Mouse (Mus musculus) heart, postnatal 14 days (tissue): Measurements from ENCODE around the gene Gm11042. TPM values are rescaled to one million over a fixed set of nuclear protein-coding genes. Genes with fewer than 3 reads are reported as not detected.

Experiments used
- DNase-seq, 2 experiments: peaks; one replicate each; pipeline ENCODE4 v3.0.0; 2021 to 2022
- intact Hi-C: fragments of 180-260 bp; cut with DNase I; formaldehyde crosslinking; loops from one replicate; pipeline ENCODE4 v1.15.1; 2025
- total RNA-seq, 2 experiments: library from RNA; stranded (reverse); gene quantifications; 2 replicates each; pipeline ENCODE4 v1.2.3; 2021

Gene Gm11042
- total RNA-seq, 2 experiments from 2014 or later, result not detected

DNA sequence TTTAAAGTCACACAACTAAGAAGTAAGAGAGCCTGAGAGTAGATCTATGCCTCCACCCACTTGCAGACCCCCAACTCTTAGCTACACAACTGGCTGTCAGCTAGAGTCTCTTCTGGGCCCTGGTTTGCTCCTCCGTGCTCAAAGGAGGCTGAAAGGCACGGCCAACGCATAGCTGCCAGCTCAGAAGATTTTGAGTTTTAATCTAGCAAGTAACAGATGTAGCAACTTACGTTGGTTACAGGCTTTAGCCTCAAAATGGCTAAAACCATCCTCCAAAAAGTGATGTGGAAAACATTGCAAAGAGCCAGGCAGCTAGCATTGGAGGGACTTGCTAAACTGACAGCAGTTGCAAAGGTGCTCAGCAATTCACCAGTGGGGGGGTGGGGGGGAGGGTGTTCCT, 25.2 kb downstream of the Gm11042 start:
- intact Hi-C loops, result loop anchor here (5.0 to 10.0 kb wide), 4 partner anchors 236 to 726 kb away; no protein-coding TSS in a partner anchor
- DNase-seq, result no peak

DNA sequence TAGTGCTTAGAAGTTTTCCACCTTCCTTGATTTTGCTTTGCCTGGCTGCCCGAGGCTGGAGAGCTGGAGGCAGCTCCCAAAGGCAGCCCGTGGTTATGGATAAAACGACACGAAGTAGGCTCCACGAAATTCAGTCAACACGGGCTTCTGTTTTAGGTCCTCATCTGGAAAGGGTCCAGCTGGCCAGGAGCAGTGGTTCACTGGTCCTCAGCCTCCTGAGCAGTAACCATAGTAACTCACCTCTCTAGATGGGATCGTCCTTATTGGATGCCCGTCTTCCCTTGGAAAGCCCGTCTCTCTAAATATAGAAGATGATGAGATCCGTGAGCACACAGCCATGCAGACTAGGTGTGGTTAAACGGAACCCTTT, 31.5 kb downstream of the Gm11042 start:
- intact Hi-C loops, result no loop called here
- DNase-seq, result peak in 1 of 2 experiments; percentile 1

DNA sequence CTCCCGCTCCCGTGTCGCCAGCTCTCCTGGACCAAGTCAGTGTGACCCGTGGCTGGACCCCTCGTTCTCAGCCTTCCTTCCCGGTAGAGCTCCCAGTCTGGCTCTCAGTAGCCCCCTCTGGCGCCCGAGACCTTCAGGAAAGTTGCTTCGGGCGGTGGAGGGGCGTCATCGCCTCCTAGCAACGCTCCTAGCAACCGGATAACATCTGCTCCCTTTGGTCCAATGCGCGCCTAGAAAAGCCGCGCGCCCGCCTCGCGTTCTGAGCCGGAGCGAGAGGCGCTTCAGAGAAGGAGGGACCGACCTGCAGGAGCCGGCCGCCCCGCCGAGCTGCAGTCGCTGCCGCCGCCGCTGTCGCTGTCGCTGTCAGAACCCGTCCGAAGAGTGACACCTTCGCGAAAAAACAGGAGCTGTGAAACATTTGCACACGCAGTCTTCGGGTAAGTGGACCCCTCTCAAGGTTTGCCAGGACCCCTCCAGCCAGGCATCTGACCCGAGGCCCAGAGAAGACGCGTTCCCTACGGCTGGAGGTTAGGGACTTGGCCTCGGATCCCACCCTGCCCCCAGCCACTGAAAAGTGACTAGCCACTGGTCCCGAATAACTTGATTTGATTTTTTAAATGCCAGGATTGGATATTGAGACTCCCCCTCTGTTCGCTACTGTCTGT, 32.0 kb downstream of the Gm11042 start:
- DNase-seq, result peak; percentile 62 to 72
- intact Hi-C loops, result no loop called here

DNA sequence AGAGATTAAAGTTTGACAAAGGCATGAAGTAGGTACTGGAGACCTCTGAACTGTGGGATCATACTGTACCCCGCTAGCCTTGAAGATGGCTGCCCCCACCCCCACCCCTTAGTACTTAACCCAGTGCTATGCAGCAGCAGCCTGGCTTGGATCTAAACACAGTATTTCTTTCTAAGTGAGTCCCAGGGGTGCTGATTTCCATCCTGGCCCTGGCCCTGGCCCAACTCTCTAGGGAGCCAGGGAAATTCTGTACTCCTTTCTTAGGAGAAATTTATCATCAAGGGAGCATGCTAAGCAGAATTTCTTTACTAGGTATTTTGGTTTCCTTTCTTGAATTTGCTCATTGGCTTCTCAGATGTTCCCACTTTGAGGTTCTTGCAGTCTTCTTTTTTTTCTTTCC, 33.3 kb downstream of the Gm11042 start:
- intact Hi-C loops, result no loop called here

DNA sequence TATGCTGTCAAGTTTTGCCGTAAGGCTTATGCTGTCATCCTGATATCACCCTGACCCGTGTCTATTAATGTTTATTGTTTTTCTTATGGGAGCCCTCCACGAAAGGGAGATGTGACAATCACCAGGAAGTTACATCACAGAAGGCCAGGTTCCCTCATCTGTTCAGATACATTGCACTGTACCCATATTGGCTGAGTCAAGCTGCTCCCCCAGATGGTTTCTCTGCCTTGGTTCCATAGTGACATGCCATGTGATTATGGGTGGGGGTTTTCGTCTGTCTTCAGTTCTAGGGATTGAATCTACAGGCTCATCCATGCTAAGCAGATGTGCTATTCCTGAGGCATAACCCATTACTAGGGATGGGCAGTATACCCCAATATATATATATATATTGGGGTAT, 34.8 kb downstream of the Gm11042 start:
- intact Hi-C loops, result no loop called here
- DNase-seq, result no peak

More for the DNA sequence above, 33.3 kb downstream of the Gm11042 start:
- no peak for DNase-seq

DNA sequence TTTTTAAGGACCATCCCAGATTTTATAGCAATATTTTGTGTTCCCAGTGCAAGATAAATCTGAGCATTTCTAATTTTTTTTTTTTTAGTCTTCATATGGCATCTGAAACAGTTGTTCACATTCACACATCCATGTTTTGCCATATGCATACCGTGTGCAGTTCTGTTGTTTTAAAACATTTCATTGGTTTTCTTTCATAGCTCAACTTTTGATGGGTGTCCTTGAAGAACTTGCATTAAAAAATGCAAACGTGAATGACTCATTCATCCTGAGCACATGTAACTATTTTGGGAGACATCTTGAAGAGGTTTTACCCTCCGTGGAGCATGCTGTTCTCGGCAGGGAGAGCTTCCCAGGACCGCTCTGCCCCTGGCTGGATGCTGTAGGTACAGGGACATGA, 38.9 kb downstream of the Gm11042 start:
- intact Hi-C loops, result no loop called here
- no peak for DNase-seq

DNA sequence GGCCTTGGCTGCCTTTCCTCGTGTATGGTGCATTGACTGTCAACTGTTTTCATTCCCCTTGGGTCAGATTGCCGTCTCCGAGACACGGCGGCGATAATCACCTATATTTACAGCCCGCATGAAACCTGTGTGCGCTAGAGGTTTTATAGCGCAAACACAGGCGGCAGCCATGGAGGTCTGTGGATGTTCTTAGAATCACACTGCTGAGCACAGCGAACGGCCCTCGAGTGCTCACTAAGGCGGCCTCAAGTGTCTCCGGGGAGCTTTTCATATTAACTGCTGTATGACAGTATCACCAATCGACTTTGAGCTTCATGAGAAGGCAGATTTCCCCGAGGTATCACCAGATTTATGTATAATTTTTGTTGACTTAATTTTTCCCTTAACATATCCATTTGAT, 43.6 kb downstream of the Gm11042 start:
- DNase-seq, result no peak
- intact Hi-C loops, result no loop called here

DNA sequence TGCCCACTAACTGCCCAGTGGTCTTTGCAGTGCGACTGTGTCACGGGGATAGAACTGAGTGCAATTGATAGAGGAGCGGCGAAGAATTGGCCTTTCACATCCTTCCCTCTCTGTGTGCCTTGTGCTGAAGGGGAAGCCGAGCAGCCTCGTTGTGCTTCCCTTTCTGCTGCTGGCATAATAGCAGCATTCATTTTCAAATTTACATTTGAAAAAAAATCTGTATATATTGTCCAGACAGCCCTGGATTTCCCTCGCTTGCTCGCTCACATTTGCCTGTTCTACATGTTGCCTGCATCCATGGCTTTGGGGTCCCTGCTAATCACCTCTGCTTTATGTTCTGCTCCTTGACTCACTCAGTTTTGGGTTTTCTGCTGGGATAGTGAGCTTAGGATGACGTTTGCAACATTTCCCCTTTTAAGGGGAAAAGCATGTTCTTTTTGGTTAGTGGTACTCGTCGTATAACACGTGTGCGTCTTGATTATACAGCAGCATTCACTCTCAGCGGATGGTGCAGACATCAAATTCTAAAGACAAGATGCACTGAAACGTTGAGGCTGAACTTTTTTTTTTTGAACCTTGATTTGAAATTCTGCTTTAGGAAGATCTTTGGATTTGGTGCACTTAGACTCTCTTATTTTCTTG, 47.4 kb downstream of the Gm11042 start:
- no peak for DNase-seq
- intact Hi-C loops, result no loop called here

DNA sequence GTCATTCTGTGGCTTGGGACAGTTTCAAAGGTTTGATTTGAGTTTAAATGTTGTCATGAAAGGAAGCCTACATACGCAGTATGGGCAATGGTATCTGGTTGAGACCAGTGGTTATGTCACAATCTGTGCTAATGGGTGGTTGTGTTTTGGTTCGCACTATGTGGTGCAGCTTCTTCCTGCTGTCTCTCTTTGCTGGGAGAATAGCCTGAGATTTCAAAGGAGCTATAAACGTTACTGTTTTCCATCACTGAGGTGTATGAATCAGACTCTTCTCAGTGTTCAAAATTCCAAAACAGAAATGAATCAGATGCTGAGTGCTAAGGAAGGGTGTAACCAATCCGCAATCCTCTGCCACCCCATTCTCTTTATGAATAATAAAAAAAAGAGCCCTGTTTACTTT, 49.1 kb downstream of the Gm11042 start:
- DNase-seq, result no peak
- intact Hi-C loops, result no loop called here
